Mouse (Mus musculus) liver, embryonic 14.5 days (tissue): Measurements from ENCODE around the gene Numb.

Experiments used
- CTCF ChIP-seq: IDR thresholded peaks from 2 replicates; pipeline ENCODE4 v1.5.1; 2016; ENCODE audit warnings: antibody characterized with exemption, low read depth, control low read depth
- EP300 ChIP-seq: IDR thresholded peaks from 2 replicates; pipeline ENCODE4 v1.6.1; 2016; ENCODE audit warnings: antibody characterized with exemption, low read depth

DNA sequence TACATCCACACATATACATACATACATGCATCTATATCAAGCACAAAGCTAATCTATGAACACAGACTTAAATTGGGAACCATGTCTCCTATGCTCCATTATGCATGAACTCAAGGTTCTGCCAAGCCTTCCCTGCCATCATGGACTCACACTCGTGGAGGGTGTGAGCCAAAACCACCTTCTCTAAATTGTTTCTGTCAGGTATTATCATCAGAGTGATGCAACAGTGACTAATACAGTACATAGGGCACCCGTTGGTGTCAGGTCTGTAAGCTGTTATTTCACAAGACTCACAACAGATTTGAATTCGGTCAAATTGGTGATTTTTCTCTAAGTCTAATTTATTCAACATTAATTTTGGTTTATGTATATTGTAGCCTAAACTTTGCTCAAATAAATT is 67.5 kb downstream of the Numb start:
- TF ChIP-seq CTCF: no peak
- TF ChIP-seq EP300: no peak
